Mouse (Mus musculus) kidney, embryonic 16.5 days (tissue): ENCODE measurements around the gene Gm15557. TPM values are rescaled to one million over a fixed set of nuclear protein-coding genes. Genes with fewer than 3 reads are reported as not detected.
A peak's percentile ranks its signal among the peaks of the same experiment; 100 is the strongest.

Source experiments
- ATAC-seq: fragments of 200-750 bp; cut with Nextera tagmentation; 2 replicates; pipeline ENCODE4 v1.8.0; 2017; ENCODE audit warnings: moderate TSS enrichment; ENCODE audit not compliant: low FRiP score, low TSS enrichment
- H3K27ac ChIP-seq: fragments of 300-500 bp; sonication (generic); 2 replicates; pipeline ENCODE4 v1.5.1; 2014; ENCODE audit warnings: low read length
- H3K27me3 ChIP-seq: fragments of 300-500 bp; sonication (generic); 2 replicates; pipeline ENCODE4 v1.6.1; 2014; ENCODE audit warnings: low read length, control low read depth, mixed read lengths; ENCODE audit not compliant: insufficient read depth
- H3K36me3 ChIP-seq: fragments of 300-500 bp; sonication (generic); 2 replicates; pipeline ENCODE4 v1.6.1; 2014; ENCODE audit warnings: low read length, control low read depth, mixed read lengths; ENCODE audit not compliant: insufficient read depth
- H3K4me1 ChIP-seq: fragments of 300-500 bp; sonication (generic); 2 replicates; pipeline ENCODE4 v1.6.1; 2014; ENCODE audit warnings: low read length, control low read depth, mixed read lengths; ENCODE audit not compliant: insufficient read depth
- H3K4me2 ChIP-seq: fragments of 300-500 bp; sonication (generic); replicated peaks from 2 replicates; pipeline ENCODE4 v1.6.1; 2014; ENCODE audit warnings: low read depth, low read length
- H3K4me3 ChIP-seq: fragments of 300-500 bp; sonication (generic); 2 replicates; pipeline ENCODE4 v1.5.1; 2014; ENCODE audit warnings: mild to moderate bottlenecking, low read length
- H3K9ac ChIP-seq: fragments of 300-500 bp; sonication (generic); replicated peaks from 2 replicates; pipeline ENCODE4 v1.6.1; 2014; ENCODE audit warnings: low read length
- H3K9me3 ChIP-seq: fragments of 300-500 bp; sonication (generic); 2 replicates; pipeline ENCODE4 v1.6.1; 2016; ENCODE audit warnings: low read length, control low read depth
- WGBS: fragments of 180-500 bp; shearing (Covaris S2); extraction: QIAGEN DNeasy Blood & Tissue Kit; methylation state at CpG from one replicate; pipeline ENCODE4 v1.1.7; 2014; 5-methylcytosine and 5-hydroxymethylcytosine counted together
- polyA plus RNA-seq: library from polyadenylated mRNA; unstranded; fragments of >200 nt; fragmentation: Nextera tagmentation; extraction: Ambion mirVana; gene quantifications from 2 replicates; pipeline ENCODE4 v1.2.1, GENCODE M21; 2015

The Gm15557 gene
- polyA plus RNA-seq, 1 experiment from 2014 or later: not detected

DNA sequence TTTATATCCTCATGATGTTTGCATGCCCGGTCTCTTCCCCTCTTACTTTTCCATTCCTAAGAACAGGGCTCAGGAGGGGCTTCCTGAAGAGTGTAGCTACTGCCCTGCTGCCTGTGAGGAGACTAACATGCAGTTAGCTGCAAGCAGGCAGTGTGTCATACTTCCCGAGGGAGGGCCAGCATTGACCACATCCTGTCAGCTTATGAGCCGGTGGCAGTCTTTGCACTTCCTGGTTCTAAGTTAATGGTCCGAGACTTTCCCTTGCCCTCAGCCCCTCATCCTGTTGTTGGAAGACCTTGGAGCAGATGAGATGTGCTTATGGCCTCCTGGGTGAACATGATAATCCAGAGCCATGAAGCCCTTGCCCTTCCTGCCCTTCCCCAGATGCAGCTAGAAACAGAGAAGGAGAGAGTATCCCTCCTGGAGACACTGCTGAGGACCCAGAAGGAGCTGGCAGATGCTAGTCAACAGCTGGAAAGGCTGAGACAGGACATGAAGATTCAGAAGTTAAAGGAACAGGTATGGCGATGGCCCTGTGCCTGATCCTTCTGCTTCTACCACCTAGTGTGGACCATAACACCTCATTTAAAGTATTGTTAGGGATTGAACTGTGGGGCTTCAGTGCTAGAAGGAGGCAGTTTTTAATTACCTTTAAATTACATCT is 38.9 kb downstream of the Gm15557 start:
- peak; percentile 67 for ATAC-seq
- H3K27me3 ChIP-seq: no peaks in the 10 kb centered on the region
- 49% methylated on average over 5 of the region's 5 CpGs for WGBS
- no peaks in the 10 kb centered on the region for H3K9me3 ChIP-seq
- H3K4me3 ChIP-seq: no peak overlapping the region
- no peak overlapping the region for H3K9ac ChIP-seq
- peaks cover 66% of the 10 kb centered on the region for H3K36me3 ChIP-seq
- H3K4me1 ChIP-seq: no peaks in the 10 kb centered on the region
- peak overlapping the region; percentile 16; the same call in 1 of the 2 replicates for H3K27ac ChIP-seq
- no peak overlapping the region for H3K4me2 ChIP-seq

DNA sequence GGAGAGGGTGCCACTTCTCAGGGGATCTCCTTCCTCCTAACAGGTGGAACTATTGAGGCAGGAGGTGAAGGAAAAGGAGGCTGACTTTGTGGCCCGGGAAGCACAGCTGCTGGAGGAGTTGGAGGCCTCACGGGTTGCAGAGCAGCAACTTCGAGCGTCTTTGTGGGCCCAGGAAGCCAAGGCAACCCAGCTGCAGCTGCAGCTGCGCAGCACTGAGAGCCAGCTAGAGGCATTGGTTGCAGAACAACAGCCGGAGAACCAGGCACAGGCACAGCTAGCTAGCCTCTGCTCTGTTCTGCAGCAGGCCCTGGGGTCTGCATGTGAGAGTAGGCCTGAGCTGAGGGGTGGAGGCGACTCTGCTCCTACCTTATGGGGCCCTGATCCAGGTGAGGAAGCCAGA is 45.2 kb downstream of the Gm15557 start:
- no peak for ATAC-seq
- 89% methylated on average over 7 of the region's 7 CpGs for WGBS

DNA sequence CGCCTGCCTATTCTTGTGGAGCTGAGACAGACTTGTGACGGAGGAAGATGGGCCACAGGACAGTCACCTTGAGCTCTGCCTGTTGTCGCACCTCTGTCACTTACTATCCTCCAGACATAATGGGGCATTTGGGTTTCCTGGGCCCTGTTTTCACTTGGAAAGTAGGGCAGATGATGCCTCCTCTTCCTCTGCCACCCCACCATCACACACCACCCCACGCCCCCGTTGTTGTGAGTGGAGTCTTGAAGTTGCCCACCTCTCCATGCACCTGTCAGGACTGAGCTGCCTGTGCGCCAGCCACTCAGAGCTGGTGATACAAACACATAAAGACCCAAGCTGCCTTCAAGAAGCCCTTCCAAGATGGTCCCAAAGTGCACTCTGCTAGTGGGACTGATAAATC is 46.6 kb downstream of the Gm15557 start:
- no peaks in the 10 kb centered on the region for H3K9me3 ChIP-seq
- 97% methylated on average over 6 of the region's 6 CpGs for WGBS
- no peaks in the 10 kb centered on the region for H3K27me3 ChIP-seq
- H3K4me3 ChIP-seq: no peak overlapping the region
- H3K27ac ChIP-seq: no peak overlapping the region
- peaks cover 76% of the 10 kb centered on the region for H3K36me3 ChIP-seq
- H3K9ac ChIP-seq: no peak overlapping the region
- no peaks in the 10 kb centered on the region for H3K4me1 ChIP-seq
- no peak for ATAC-seq
- no peak overlapping the region for H3K4me2 ChIP-seq

More for the DNA sequence above, 45.2 kb downstream of the Gm15557 start:
- Histone ChIP-seq H3K4me2 (no peak overlapping the region), H3K27me3 (no peaks in the 10 kb centered on the region), H3K36me3 (peaks cover 76% of the 10 kb centered on the region), H3K9ac (no peak overlapping the region), H3K4me3 (no peak overlapping the region), H3K9me3 (no peaks in the 10 kb centered on the region), H3K27ac (no peak overlapping the region), H3K4me1 (no peaks in the 10 kb centered on the region)

DNA sequence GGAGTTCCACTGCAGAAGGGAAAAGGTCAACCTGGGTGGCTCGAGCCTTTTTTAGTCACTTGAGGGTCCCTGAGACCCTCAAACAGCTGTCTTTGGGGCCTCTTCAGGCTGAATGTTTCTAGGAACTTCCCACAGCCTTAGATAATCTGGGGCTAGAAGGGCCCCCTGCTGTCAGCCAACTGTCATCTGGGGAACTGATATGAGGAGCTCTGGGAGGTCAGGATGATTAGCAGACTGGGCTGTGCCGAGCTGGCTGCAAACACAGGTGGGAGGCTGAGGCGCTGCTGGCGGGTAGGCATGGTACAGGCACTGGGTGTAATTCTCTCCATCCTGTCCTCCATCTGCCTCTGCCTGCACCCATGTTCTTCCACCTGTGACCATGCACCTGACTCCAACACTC is 48.6 kb downstream of the Gm15557 start:
- 71% methylated on average over 4 of the region's 4 CpGs for WGBS
- Histone ChIP-seq H3K4me2 (no peak overlapping the region), H3K27me3 (no peaks in the 10 kb centered on the region), H3K4me1 (no peaks in the 10 kb centered on the region), H3K36me3 (peaks cover 74% of the 10 kb centered on the region), H3K9me3 (no peaks in the 10 kb centered on the region), H3K9ac (no peak overlapping the region), H3K27ac (no peak overlapping the region), H3K4me3 (no peak overlapping the region)
- no peak for ATAC-seq

DNA sequence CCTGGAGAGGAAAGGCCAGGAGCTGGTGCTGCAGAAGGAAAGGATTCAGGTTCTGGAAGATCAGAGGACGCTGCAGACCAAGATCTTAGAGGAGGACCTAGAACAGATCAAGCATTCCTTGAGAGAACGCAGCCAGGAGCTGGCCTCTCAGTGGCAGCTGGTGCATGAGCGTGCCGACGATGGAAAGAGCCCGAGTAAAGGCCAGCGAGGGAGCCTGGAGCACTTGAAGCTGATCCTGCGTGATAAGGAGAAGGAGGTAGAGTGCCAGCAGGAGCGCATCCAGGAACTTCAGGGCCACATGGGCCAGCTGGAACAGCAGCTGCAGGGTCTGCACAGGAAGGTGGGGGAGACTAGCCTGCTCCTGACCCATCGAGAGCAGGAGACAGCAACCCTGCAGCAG is 50.6 kb downstream of the Gm15557 start:
- H3K9me3 ChIP-seq: no peaks in the 10 kb centered on the region
- H3K27ac ChIP-seq: no peak overlapping the region
- H3K4me2 ChIP-seq: no peak overlapping the region
- H3K9ac ChIP-seq: no peak overlapping the region
- no peak overlapping the region for H3K4me3 ChIP-seq
- H3K27me3 ChIP-seq: no peaks in the 10 kb centered on the region
- H3K36me3 ChIP-seq: peaks cover 72% of the 10 kb centered on the region
- no peaks in the 10 kb centered on the region for H3K4me1 ChIP-seq
- no peak for ATAC-seq
- whole genome bisulfite sequencing: 95% methylated on average over 10 of the region's 10 CpGs

DNA sequence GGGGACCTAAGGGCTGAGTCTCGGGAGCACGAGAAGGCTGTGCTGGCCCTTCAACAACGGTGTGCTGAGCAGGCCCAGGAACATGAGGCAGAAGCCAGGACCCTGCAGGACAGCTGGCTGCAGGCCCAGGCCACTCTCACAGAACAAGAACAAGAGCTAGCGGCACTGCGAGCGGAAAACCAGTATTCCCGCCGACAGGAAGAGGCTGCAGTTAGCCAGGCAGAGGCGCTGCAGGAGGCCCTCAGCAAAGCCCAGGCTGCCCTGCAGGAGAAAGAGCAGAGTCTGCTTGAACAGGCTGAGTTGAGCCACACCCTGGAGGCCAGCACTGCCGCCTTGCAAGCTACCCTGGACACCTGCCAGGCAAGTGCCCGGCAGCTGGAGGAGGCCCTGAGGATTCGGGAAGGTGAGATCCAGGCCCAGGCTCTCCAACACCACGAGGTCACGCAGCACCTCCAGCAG is 51.4 kb downstream of the Gm15557 start:
- H3K4me3 ChIP-seq: no peak overlapping the region
- 87% methylated on average over 14 of the region's 14 CpGs for WGBS
- no peak overlapping the region for H3K27ac ChIP-seq
- H3K4me1 ChIP-seq: no peaks in the 10 kb centered on the region
- H3K36me3 ChIP-seq: peaks cover 71% of the 10 kb centered on the region
- no peaks in the 10 kb centered on the region for H3K9me3 ChIP-seq
- no peak overlapping the region for H3K9ac ChIP-seq
- H3K4me2 ChIP-seq: no peak overlapping the region
- ATAC-seq: no peak
- no peaks in the 10 kb centered on the region for H3K27me3 ChIP-seq

Other genes with a start within 250 kb of the Gm15557 start
- 135 and 143 TPM in 2 replicates for gene Trpc4ap, start 248.3 kb upstream of the Gm15557 start, polyA plus RNA-seq
- gene Edem2, start 211.3 kb upstream of the Gm15557 start, polyA plus RNA-seq: 43.2 and 44.8 TPM in 2 replicates
- gene Gm17581, start 204.9 kb upstream of the Gm15557 start, polyA plus RNA-seq: not detected in 2 replicates
- gene Procr, start 189.6 kb upstream of the Gm15557 start, polyA plus RNA-seq: 13.0 and 13.1 TPM in 2 replicates
- gene Mmp24, start 165.4 kb upstream of the Gm15557 start, polyA plus RNA-seq: 0.07 and 0.09 TPM in 2 replicates
- 18.9 and 20.0 TPM in 2 replicates for gene BC029722, start 121.3 kb upstream of the Gm15557 start, polyA plus RNA-seq
- gene Eif6, start 113.8 kb upstream of the Gm15557 start, polyA plus RNA-seq: 216 and 233 TPM in 2 replicates
- 0.18 and 0.21 TPM in 2 replicates for gene Fam83c, start 105.9 kb upstream of the Gm15557 start, polyA plus RNA-seq
- 84.1 and 94.3 TPM in 2 replicates for gene Uqcc1, start 10.4 kb upstream of the Gm15557 start, polyA plus RNA-seq
- gene Gdf5, start 4.6 kb downstream of the Gm15557 start, polyA plus RNA-seq: 0.64 and 1.3 TPM in 2 replicates
- 18.1 and 19.8 TPM in 2 replicates for gene Cep250, start 15.7 kb downstream of the Gm15557 start, polyA plus RNA-seq
- gene 6430550D23Rik, start 67.2 kb downstream of the Gm15557 start, polyA plus RNA-seq: 1.4 and 2.2 TPM in 2 replicates
- gene Ergic3, start 67.3 kb downstream of the Gm15557 start, polyA plus RNA-seq: 288 and 302 TPM in 2 replicates
- gene Fer1l4, start 112.2 kb downstream of the Gm15557 start, polyA plus RNA-seq: 0.15 and 0.37 TPM in 2 replicates
- gene Spag4, start 124.4 kb downstream of the Gm15557 start, polyA plus RNA-seq: 2.8 and 3.3 TPM in 2 replicates
- 70.6 and 75.8 TPM in 2 replicates for gene Cpne1, start 171.2 kb downstream of the Gm15557 start, polyA plus RNA-seq
- gene Rbm12, start 171.2 kb downstream of the Gm15557 start, polyA plus RNA-seq: 27.7 and 29.3 TPM in 2 replicates
- 22.0 and 26.5 TPM in 2 replicates for gene Gm28036, start 186.4 kb downstream of the Gm15557 start, polyA plus RNA-seq
- gene Romo1, start 203.3 kb downstream of the Gm15557 start, polyA plus RNA-seq: 361 and 371 TPM in 2 replicates
- gene Nfs1, start 203.5 kb downstream of the Gm15557 start, polyA plus RNA-seq: 56.1 and 60.1 TPM in 2 replicates
- 569 and 661 TPM in 2 replicates for gene Rbm39, start 239.5 kb downstream of the Gm15557 start, polyA plus RNA-seq